Mouse (Mus musculus): Measurements from ENCODE around the gene Ksr2. TPM values are rescaled to one million over a fixed set of nuclear protein-coding genes. Genes with fewer than 3 reads are reported as not detected.
A peak's percentile ranks its signal among the peaks of the same experiment; 100 is the strongest.

Gene Ksr2
- polyA plus RNA-seq, 1 experiment: 0.03 TPM

- Histone ChIP-seq H3K9me3 (no peaks in the 10 kb centered on the region), H3K36me3 (replicated peaks; ENCODE audit: low read length) (no peaks in the 10 kb centered on the region), H3K27me3 (replicated peaks) (no peaks in the 10 kb centered on the region), H3K4me3 (replicated peaks) (no peak overlapping the region), H3K4me1 (no peaks in the 10 kb centered on the region)
- no peak for TF ChIP-seq GATA1 (IDR thresholded peaks at IDR 0.05; ENCODE audit: borderline replicate concordance, low read length)
- TF ChIP-seq FLI1 (IDR thresholded peaks at IDR 0.05; ENCODE audit: low read length): no peak
Measured at GRCm38 (mm10) chr5:117641585-117641984, 227.8 kb downstream of the Ksr2 start.

GRCm38 (mm10) chr5:117651238-117651886, 237.6 kb downstream of the Ksr2 start:
- H3K36me3 ChIP-seq (replicated peaks; ENCODE audit: low read length): no peaks in the 10 kb centered on the region
- 0 out of 2 replicates have a peak, but pooled peaks cover 16% of the 10 kb centered on the region for H3K9me3 ChIP-seq
- no peaks in the 10 kb centered on the region for H3K27me3 ChIP-seq (replicated peaks)
- no peak overlapping the region for H3K4me3 ChIP-seq (replicated peaks)
- no peaks in the 10 kb centered on the region for H3K4me1 ChIP-seq
- TF ChIP-seq GATA1 (IDR thresholded peaks at IDR 0.05; ENCODE audit: borderline replicate concordance, low read length) (no peak), FLI1 (IDR thresholded peaks at IDR 0.05; ENCODE audit: low read length) (no peak)

GRCm38 (mm10) chr5:117658641-117659040, 244.8 kb downstream of the Ksr2 start:
- TF ChIP-seq GATA1 (IDR thresholded peaks at IDR 0.05; ENCODE audit: borderline replicate concordance, low read length): no peak
- no peak for TF ChIP-seq FLI1 (IDR thresholded peaks at IDR 0.05; ENCODE audit: low read length)
- Histone ChIP-seq H3K4me3 (replicated peaks) (no peak overlapping the region), H3K4me1 (no peaks in the 10 kb centered on the region), H3K27me3 (replicated peaks) (no peaks in the 10 kb centered on the region), H3K9me3 (no peaks in the 10 kb centered on the region), H3K36me3 (replicated peaks; ENCODE audit: low read length) (no peaks in the 10 kb centered on the region)

DNA sequence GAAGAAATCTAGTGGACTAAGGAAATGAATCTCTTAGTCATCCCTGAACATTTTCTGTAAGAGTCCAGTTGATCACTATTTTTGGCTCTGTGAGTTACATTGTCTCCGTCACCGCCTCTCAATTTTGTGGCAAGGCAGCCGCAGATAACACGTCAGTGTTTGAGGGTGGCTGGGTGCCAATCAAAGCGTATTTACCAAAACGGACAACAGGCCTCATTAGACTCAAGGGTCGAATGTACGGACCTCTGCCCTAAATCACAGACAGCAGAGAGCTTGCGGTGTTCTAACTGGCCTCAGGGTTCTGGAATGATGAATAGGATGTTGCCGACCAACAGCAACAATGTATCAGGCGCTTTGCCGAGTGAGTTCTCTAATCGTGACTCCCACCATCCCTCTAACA, 245.8 kb downstream of the Ksr2 start:
- TF ChIP-seq GATA1 (IDR thresholded peaks at IDR 0.05; ENCODE audit: borderline replicate concordance, low read length): no peak
- TF ChIP-seq FLI1 (IDR thresholded peaks at IDR 0.05; ENCODE audit: low read length): no peak
- peaks cover 4% of the 10 kb centered on the region; the same call in 1 of the 2 replicates for H3K9me3 ChIP-seq
- no peaks in the 10 kb centered on the region for H3K27me3 ChIP-seq (replicated peaks)
- no peaks in the 10 kb centered on the region for H3K4me1 ChIP-seq
- no peaks in the 10 kb centered on the region for H3K36me3 ChIP-seq (replicated peaks; ENCODE audit: low read length)
- no peak overlapping the region for H3K4me3 ChIP-seq (replicated peaks)

DNA sequence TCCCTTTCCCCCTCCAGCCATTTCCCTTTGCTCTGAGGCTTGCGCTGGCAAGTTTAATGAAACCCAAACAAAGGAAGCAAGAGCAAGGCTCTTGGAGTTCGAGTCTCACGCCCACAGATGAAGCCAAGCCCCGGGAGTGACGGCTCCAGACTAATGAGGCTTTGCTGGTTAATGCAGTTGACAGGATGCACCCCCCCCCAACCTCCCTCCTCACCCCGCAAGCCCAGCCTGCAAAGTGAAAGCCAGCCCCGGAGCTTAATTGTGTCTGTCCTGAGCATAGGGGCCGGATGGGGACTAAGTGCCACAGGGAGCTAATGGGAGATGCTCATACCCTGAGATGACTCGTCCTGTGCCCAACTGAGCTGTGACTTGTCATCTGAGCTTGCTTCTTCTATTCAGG, 251.4 kb downstream of the Ksr2 start:
- Histone ChIP-seq H3K36me3 (replicated peaks; ENCODE audit: low read length) (no peaks in the 10 kb centered on the region), H3K4me1 (no peaks in the 10 kb centered on the region), H3K4me3 (replicated peaks) (no peak overlapping the region), H3K27me3 (replicated peaks) (peaks cover 3% of the 10 kb centered on the region), H3K9me3 (peaks cover 19% of the 10 kb centered on the region)
- TF ChIP-seq FLI1 (IDR thresholded peaks at IDR 0.05; ENCODE audit: low read length) (no peak), GATA1 (IDR thresholded peaks at IDR 0.05; ENCODE audit: borderline replicate concordance, low read length) (no peak)

GRCm38 (mm10) chr5:117667314-117667713, 253.5 kb downstream of the Ksr2 start:
- Histone ChIP-seq H3K9me3 (peaks cover 29% of the 10 kb centered on the region), H3K36me3 (replicated peaks; ENCODE audit: low read length) (no peaks in the 10 kb centered on the region), H3K4me3 (replicated peaks) (no peak overlapping the region), H3K27me3 (replicated peaks) (peaks cover 3% of the 10 kb centered on the region), H3K4me1 (no peaks in the 10 kb centered on the region)
- no peak for TF ChIP-seq GATA1 (IDR thresholded peaks at IDR 0.05; ENCODE audit: borderline replicate concordance, low read length)
- TF ChIP-seq FLI1 (IDR thresholded peaks at IDR 0.05; ENCODE audit: low read length): no peak

- no peaks in the 10 kb centered on the region for H3K4me1 ChIP-seq
- no peaks in the 10 kb centered on the region for H3K36me3 ChIP-seq (replicated peaks; ENCODE audit: low read length)
- H3K27me3 ChIP-seq (replicated peaks): peaks cover 3% of the 10 kb centered on the region
- H3K4me3 ChIP-seq (replicated peaks): no peak overlapping the region
- peaks cover 41% of the 10 kb centered on the region for H3K9me3 ChIP-seq
- TF ChIP-seq GATA1 (IDR thresholded peaks at IDR 0.05; ENCODE audit: borderline replicate concordance, low read length) (no peak), FLI1 (IDR thresholded peaks at IDR 0.05; ENCODE audit: low read length) (no peak)
Measured at GRCm38 (mm10) chr5:117669265-117669664, 255.5 kb downstream of the Ksr2 start.

DNA sequence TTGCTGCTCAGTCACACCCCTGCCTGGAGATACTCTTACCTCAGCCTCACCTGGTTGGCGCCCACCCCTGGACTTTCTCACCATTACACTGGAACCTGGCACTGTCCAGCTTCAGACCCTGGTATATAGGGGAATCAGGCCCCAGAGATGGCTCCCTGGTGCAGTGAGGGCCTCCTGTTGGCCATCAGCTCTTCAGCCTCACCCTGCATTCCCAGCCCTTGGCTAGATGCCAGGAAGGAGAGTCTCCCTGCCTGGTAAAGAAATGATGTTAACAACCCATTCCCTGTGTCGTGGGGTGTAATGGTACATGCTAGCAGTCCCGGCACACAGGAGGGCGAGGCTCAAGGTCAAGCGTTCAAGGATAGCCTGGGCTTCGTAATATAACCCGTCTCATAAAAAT, 256.0 kb downstream of the Ksr2 start:
- H3K27me3 ChIP-seq (replicated peaks): peaks cover 3% of the 10 kb centered on the region
- no peak overlapping the region for H3K4me3 ChIP-seq (replicated peaks)
- no peaks in the 10 kb centered on the region for H3K4me1 ChIP-seq
- H3K36me3 ChIP-seq (replicated peaks; ENCODE audit: low read length): no peaks in the 10 kb centered on the region
- peaks cover 45% of the 10 kb centered on the region for H3K9me3 ChIP-seq
- TF ChIP-seq FLI1 (IDR thresholded peaks at IDR 0.05; ENCODE audit: low read length): no peak
- no peak for TF ChIP-seq GATA1 (IDR thresholded peaks at IDR 0.05; ENCODE audit: borderline replicate concordance, low read length)

- H3K36me3 ChIP-seq (replicated peaks; ENCODE audit: low read length): no peaks in the 10 kb centered on the region
- H3K4me3 ChIP-seq (replicated peaks): no peak overlapping the region
- H3K4me1 ChIP-seq: no peaks in the 10 kb centered on the region
- no peak for TF ChIP-seq FLI1 (IDR thresholded peaks at IDR 0.05; ENCODE audit: low read length)
- H3K27me3 ChIP-seq (replicated peaks): no peaks in the 10 kb centered on the region
- H3K9me3 ChIP-seq: peaks cover 57% of the 10 kb centered on the region
Measured at GRCm38 (mm10) chr5:117671362-117671761, 257.6 kb downstream of the Ksr2 start.

DNA sequence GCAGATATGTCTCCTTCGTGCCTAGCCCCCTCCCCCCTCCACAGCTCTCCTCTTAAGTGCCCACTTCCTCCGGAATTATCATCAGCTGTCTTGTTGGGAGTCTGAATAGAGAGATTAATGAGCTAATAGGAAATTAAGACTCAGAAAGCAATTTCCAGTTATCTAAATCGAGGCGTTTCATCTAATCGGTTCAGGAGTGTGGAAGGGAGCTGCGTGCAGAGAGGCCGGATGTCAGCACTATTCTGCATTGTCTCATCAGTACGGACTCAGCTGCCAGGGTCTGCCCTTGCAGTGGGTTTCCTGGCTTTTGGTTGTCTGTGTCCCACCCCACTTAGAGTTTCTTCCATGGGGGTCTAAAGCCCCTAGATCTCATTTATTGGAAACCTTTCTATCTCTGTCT, 262.0 kb downstream of the Ksr2 start:
- Histone ChIP-seq H3K4me1 (no peaks in the 10 kb centered on the region), H3K27me3 (replicated peaks) (no peaks in the 10 kb centered on the region), H3K9me3 (peaks cover 51% of the 10 kb centered on the region), H3K4me3 (replicated peaks) (no peak overlapping the region), H3K36me3 (replicated peaks; ENCODE audit: low read length) (no peaks in the 10 kb centered on the region)
- TF ChIP-seq FLI1 (IDR thresholded peaks at IDR 0.05; ENCODE audit: low read length): no peak

GRCm38 (mm10) chr5:117677231-117677630, 263.4 kb downstream of the Ksr2 start:
- H3K9me3 ChIP-seq: peaks cover 50% of the 10 kb centered on the region
- no peak for TF ChIP-seq FLI1 (IDR thresholded peaks at IDR 0.05; ENCODE audit: low read length)
- no peak for TF ChIP-seq GATA1 (IDR thresholded peaks at IDR 0.05; ENCODE audit: borderline replicate concordance, low read length)
- H3K36me3 ChIP-seq (replicated peaks; ENCODE audit: low read length): no peaks in the 10 kb centered on the region
- H3K4me3 ChIP-seq (replicated peaks): peak overlapping the region; percentile 10
- H3K27me3 ChIP-seq (replicated peaks): no peaks in the 10 kb centered on the region
- H3K4me1 ChIP-seq: no peaks in the 10 kb centered on the region
